Mouse (Mus musculus) skeletal muscle tissue, adult 2 months (tissue): Measurements from ENCODE around the gene Hira.

Experiments
- DNase-seq: peaks from one replicate; pipeline ENCODE4 v3.0.0-alpha.2; 2012; ENCODE audit warnings: low read depth, low spot score

Gene Hira

DNA sequence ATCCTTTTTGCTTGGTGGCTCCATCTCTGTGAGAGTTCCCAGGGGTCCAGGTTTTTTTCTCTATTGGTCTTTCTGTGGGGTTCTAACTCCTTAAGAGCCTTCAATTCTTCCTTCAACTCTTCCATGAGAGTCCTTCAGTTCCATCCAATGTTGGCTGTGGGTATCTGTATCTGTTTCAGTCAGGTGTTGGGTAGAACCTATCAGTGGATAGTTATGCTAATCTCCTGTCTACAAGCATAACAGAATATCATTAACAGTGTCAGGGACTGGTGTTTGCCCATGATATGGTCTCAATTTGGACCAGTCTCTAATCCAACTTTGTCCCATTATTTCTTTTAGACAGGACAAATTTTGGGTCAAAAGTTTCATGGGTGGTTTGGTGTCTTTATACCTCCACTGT, 137.8 kb downstream of the Hira start:
- no peak for DNase-seq
